Mouse (Mus musculus): ENCODE data around the gene Wfikkn1. TPM values are rescaled to one million over a fixed set of nuclear protein-coding genes. Genes with fewer than 3 reads are reported as not detected.

Gene Wfikkn1
- polyA plus RNA-seq (2014; fragmentation: Illumina TruSeq; extraction: RNeasy Lipid Tissue Mini Kit (QIAGEN cat#74804); ENCODE audit: low read depth, low replicate concordance): 1.1 TPM

GRCm38 (mm10) chr17:25880196-25880910 is at the start of gene Wfikkn1:
Gene Wfikkn1, minus strand, starts transcription at chr17:25880858.

DNA sequence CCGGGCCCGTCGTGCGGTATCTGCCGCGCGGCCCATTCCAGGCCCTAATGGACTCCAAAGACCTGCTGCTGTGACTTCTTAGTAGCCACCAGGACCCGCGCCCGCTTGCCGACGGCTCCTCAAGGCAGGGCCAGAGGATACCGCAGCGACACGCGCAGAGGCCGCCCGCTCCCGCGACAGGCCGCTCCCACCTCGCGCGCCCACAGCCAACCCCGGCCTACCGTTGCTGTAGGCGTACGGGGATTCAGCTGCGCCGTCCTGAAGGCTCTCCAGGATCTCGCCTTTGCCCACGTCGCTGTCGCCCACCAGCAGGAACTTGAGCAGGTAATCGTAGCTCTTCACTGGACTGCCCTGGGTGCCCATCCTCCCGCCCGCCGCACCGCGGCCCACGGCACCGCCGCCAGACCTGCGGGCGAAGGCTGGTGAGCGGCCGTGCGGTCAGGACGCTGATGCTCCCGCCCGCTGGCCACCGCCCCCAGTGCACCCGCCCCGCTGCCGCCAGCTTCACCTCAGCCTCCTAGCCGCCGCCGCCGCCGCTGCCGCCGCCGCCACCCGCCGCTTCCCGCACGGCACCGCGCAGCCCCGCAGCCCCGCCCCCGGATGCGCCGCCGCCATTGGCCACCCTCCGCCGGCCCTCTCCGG is 38.6 kb upstream of the Wfikkn1 start, which contains the start of gene Rab40c:
TSS of gene Rab40c (minus strand) at position 584 of the 642 bp plus-strand sequence.

GRCm38 (mm10) chr17:25874721-25875170 is 5.9 kb downstream of the Wfikkn1 start, which contains the start of gene Mettl26:
Gene Mettl26, plus strand, starts transcription at chr17:25875074.

DNA sequence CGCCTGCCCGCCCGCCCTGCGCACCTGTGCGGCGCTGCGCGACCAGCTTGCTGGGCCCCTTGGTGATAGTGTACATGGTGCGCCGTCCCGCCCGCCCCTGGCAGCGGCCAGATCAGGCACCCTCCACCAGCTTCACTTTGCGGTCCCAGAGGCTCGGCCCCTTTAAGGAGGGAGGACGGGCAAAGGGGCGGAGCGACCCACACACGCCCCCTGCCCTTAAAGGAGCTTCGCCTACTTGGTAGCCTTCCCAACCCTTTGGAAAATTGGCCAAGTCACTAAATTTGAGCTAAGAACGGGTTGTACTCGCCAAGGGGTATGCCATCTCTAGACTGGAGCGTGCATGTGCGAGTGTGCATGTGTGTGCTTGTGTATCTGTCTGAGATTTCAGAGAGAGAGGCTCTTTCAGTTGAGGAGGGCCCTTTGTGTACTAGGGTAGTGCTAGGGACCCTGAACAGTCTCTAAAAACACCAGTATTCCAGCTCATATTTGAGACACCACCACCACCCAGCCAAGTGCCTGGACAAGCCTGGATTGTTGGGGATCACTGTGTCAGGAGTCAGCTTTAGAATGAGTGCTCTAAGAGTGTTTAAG is 12.0 kb downstream of the Wfikkn1 start, which contains the start of gene Mcrip2:
TSS of gene Mcrip2 (minus strand) at position 164 of the 591 bp plus-strand sequence.

GRCm38 (mm10) chr17:25860832-25861703 is 19.6 kb downstream of the Wfikkn1 start, which contains the start of gene Wdr90:
Gene Wdr90, minus strand, starts transcription at chr17:25861501.

GRCm38 (mm10) chr17:25844396-25844901 is 36.2 kb downstream of the Wfikkn1 start, which contains the start of gene Rhot2:
Gene Rhot2, minus strand, starts transcription at chr17:25844851.

GRCm38 (mm10) chr17:25841117-25841880 is 39.4 kb downstream of the Wfikkn1 start, which contains the start of gene Gm20683:
Gene Gm20683, minus strand, starts transcription at chr17:25841763.

GRCm38 (mm10) chr17:25837076-25837410 is 43.6 kb downstream of the Wfikkn1 start, which contains the start of gene Rhbdl1:
Gene Rhbdl1, minus strand, starts transcription at chr17:25837295.

GRCm38 (mm10) chr17:25833291-25833663 is 47.4 kb downstream of the Wfikkn1 start, which contains the start of gene Stub1:
Gene Stub1, minus strand, starts transcription at chr17:25833404.

DNA sequence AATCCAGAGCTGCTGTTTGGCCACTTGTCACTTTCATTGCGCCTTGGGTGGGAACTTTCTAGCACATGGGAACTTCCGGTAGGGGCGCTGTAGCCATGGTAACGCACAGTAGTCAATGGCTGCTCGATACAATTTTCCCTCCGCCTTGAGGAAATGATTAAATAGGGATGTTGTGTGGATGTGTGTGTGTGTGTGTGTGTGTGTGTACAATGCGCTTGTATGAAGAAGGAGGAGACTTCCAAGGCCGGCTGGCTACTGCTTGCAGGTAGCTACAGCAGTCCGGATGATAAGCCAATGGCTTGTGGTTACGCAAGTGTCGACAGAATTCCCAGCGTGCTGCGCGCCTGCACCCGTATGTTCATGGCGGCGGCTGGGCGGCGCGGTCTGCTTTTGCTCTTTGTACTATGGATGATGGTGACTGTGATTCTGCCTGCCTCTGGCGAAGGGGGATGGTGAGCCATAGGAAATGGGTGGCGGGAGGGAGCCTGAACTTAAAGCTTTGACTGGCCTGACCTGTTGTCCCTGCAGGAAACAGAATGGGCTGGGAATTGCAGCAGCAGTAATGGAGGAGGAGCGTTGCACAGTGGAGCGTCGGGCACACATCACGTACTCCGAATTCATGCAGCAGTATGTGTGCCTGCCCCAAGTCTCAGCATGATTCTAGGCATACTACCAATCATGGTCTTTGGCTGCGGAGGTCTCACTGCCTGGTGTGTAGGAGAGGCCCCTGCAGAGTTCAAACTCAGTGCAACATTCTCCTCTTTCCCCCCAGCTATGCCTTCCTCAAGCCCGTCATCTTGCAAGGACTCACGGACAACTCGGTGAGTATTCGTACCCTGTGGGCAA is 51.7 kb downstream of the Wfikkn1 start, which contains the start of gene Jmjd8:
TSS of gene Jmjd8 (plus strand) at position 156 of the 846 bp plus-strand sequence.

Other genes with a start within 250 kb of the Wfikkn1 start
- not detected for gene Gng13, start 163.7 kb downstream of the Wfikkn1 start, polyA plus RNA-seq (2014; fragmentation: Illumina TruSeq; extraction: RNeasy Lipid Tissue Mini Kit (QIAGEN cat#74804); ENCODE audit: low read depth, low replicate concordance)
- gene Chtf18, start 153.4 kb downstream of the Wfikkn1 start, polyA plus RNA-seq (2014; fragmentation: Illumina TruSeq; extraction: RNeasy Lipid Tissue Mini Kit (QIAGEN cat#74804); ENCODE audit: low read depth, low replicate concordance): 1.7 TPM
- gene Rpusd1, start 153.2 kb downstream of the Wfikkn1 start, polyA plus RNA-seq (2014; fragmentation: Illumina TruSeq; extraction: RNeasy Lipid Tissue Mini Kit (QIAGEN cat#74804); ENCODE audit: low read depth, low replicate concordance): 10.7 TPM
- 0.11 TPM for gene Mslnl, start 144.8 kb downstream of the Wfikkn1 start, polyA plus RNA-seq (2014; fragmentation: Illumina TruSeq; extraction: RNeasy Lipid Tissue Mini Kit (QIAGEN cat#74804); ENCODE audit: low read depth, low replicate concordance)
- 26.3 TPM for gene Msln, start 126.5 kb downstream of the Wfikkn1 start, polyA plus RNA-seq (2014; fragmentation: Illumina TruSeq; extraction: RNeasy Lipid Tissue Mini Kit (QIAGEN cat#74804); ENCODE audit: low read depth, low replicate concordance)
- 17.1 TPM for gene Narfl, start 107.1 kb downstream of the Wfikkn1 start, polyA plus RNA-seq (2014; fragmentation: Illumina TruSeq; extraction: RNeasy Lipid Tissue Mini Kit (QIAGEN cat#74804); ENCODE audit: low read depth, low replicate concordance)
- gene Haghl, start 95.2 kb downstream of the Wfikkn1 start, polyA plus RNA-seq (2014; fragmentation: Illumina TruSeq; extraction: RNeasy Lipid Tissue Mini Kit (QIAGEN cat#74804); ENCODE audit: low read depth, low replicate concordance): 27.9 TPM
- gene Ccdc78, start 94.3 kb downstream of the Wfikkn1 start, polyA plus RNA-seq (2014; fragmentation: Illumina TruSeq; extraction: RNeasy Lipid Tissue Mini Kit (QIAGEN cat#74804); ENCODE audit: low read depth, low replicate concordance): 0.32 TPM
- 85.6 TPM for gene Fam173a, start 88.0 kb downstream of the Wfikkn1 start, polyA plus RNA-seq (2014; fragmentation: Illumina TruSeq; extraction: RNeasy Lipid Tissue Mini Kit (QIAGEN cat#74804); ENCODE audit: low read depth, low replicate concordance)
- gene AC134908.4, start 85.2 kb downstream of the Wfikkn1 start, polyA plus RNA-seq (2014; fragmentation: Illumina TruSeq; extraction: RNeasy Lipid Tissue Mini Kit (QIAGEN cat#74804); ENCODE audit: low read depth, low replicate concordance): not detected
- gene Metrn, start 83.7 kb downstream of the Wfikkn1 start, polyA plus RNA-seq (2014; fragmentation: Illumina TruSeq; extraction: RNeasy Lipid Tissue Mini Kit (QIAGEN cat#74804); ENCODE audit: low read depth, low replicate concordance): 10.5 TPM
- gene Fbxl16, start 71.8 kb downstream of the Wfikkn1 start, polyA plus RNA-seq (2014; fragmentation: Illumina TruSeq; extraction: RNeasy Lipid Tissue Mini Kit (QIAGEN cat#74804); ENCODE audit: low read depth, low replicate concordance): 0.35 TPM
- gene Wdr24, start 57.2 kb downstream of the Wfikkn1 start, polyA plus RNA-seq (2014; fragmentation: Illumina TruSeq; extraction: RNeasy Lipid Tissue Mini Kit (QIAGEN cat#74804); ENCODE audit: low read depth, low replicate concordance): 14.1 TPM
- gene Jmjd8, start 52.0 kb downstream of the Wfikkn1 start, polyA plus RNA-seq (2014; fragmentation: Illumina TruSeq; extraction: RNeasy Lipid Tissue Mini Kit (QIAGEN cat#74804); ENCODE audit: low read depth, low replicate concordance): 62.1 TPM
- 137 TPM for gene Stub1, start 47.5 kb downstream of the Wfikkn1 start, polyA plus RNA-seq (2014; fragmentation: Illumina TruSeq; extraction: RNeasy Lipid Tissue Mini Kit (QIAGEN cat#74804); ENCODE audit: low read depth, low replicate concordance)
- gene Rhbdl1, start 43.6 kb downstream of the Wfikkn1 start, polyA plus RNA-seq (2014; fragmentation: Illumina TruSeq; extraction: RNeasy Lipid Tissue Mini Kit (QIAGEN cat#74804); ENCODE audit: low read depth, low replicate concordance): 43.9 TPM
- gene Gm20683, start 39.1 kb downstream of the Wfikkn1 start, polyA plus RNA-seq (2014; fragmentation: Illumina TruSeq; extraction: RNeasy Lipid Tissue Mini Kit (QIAGEN cat#74804); ENCODE audit: low read depth, low replicate concordance): 17.7 TPM
- 37.8 TPM for gene Rhot2, start 36.0 kb downstream of the Wfikkn1 start, polyA plus RNA-seq (2014; fragmentation: Illumina TruSeq; extraction: RNeasy Lipid Tissue Mini Kit (QIAGEN cat#74804); ENCODE audit: low read depth, low replicate concordance)
- 12.3 TPM for gene Wdr90, start 19.4 kb downstream of the Wfikkn1 start, polyA plus RNA-seq (2014; fragmentation: Illumina TruSeq; extraction: RNeasy Lipid Tissue Mini Kit (QIAGEN cat#74804); ENCODE audit: low read depth, low replicate concordance)
- gene Mcrip2, start 12.1 kb downstream of the Wfikkn1 start, polyA plus RNA-seq (2014; fragmentation: Illumina TruSeq; extraction: RNeasy Lipid Tissue Mini Kit (QIAGEN cat#74804); ENCODE audit: low read depth, low replicate concordance): 30.4 TPM
- gene Mettl26, start 5.8 kb downstream of the Wfikkn1 start, polyA plus RNA-seq (2014; fragmentation: Illumina TruSeq; extraction: RNeasy Lipid Tissue Mini Kit (QIAGEN cat#74804); ENCODE audit: low read depth, low replicate concordance): 50.1 TPM
- gene Rab40c, start 38.9 kb upstream of the Wfikkn1 start, polyA plus RNA-seq (2014; fragmentation: Illumina TruSeq; extraction: RNeasy Lipid Tissue Mini Kit (QIAGEN cat#74804); ENCODE audit: low read depth, low replicate concordance): 22.5 TPM
- 65.9 TPM for gene Pigq, start 64.1 kb upstream of the Wfikkn1 start, polyA plus RNA-seq (2014; fragmentation: Illumina TruSeq; extraction: RNeasy Lipid Tissue Mini Kit (QIAGEN cat#74804); ENCODE audit: low read depth, low replicate concordance)
- 2.3 TPM for gene Nhlrc4, start 64.1 kb upstream of the Wfikkn1 start, polyA plus RNA-seq (2014; fragmentation: Illumina TruSeq; extraction: RNeasy Lipid Tissue Mini Kit (QIAGEN cat#74804); ENCODE audit: low read depth, low replicate concordance)
- 1.3 TPM for gene A930017K11Rik, start 71.7 kb upstream of the Wfikkn1 start, polyA plus RNA-seq (2014; fragmentation: Illumina TruSeq; extraction: RNeasy Lipid Tissue Mini Kit (QIAGEN cat#74804); ENCODE audit: low read depth, low replicate concordance)
- 18.4 TPM for gene Capn15, start 104.9 kb upstream of the Wfikkn1 start, polyA plus RNA-seq (2014; fragmentation: Illumina TruSeq; extraction: RNeasy Lipid Tissue Mini Kit (QIAGEN cat#74804); ENCODE audit: low read depth, low replicate concordance)
- 27.8 TPM for gene Rab11fip3, start 188.7 kb upstream of the Wfikkn1 start, polyA plus RNA-seq (2014; fragmentation: Illumina TruSeq; extraction: RNeasy Lipid Tissue Mini Kit (QIAGEN cat#74804); ENCODE audit: low read depth, low replicate concordance)
- gene Decr2, start 209.5 kb upstream of the Wfikkn1 start, polyA plus RNA-seq (2014; fragmentation: Illumina TruSeq; extraction: RNeasy Lipid Tissue Mini Kit (QIAGEN cat#74804); ENCODE audit: low read depth, low replicate concordance): 22.2 TPM
- gene Nme4, start 214.7 kb upstream of the Wfikkn1 start, polyA plus RNA-seq (2014; fragmentation: Illumina TruSeq; extraction: RNeasy Lipid Tissue Mini Kit (QIAGEN cat#74804); ENCODE audit: low read depth, low replicate concordance): 4.0 TPM
- 31.5 TPM for gene Tmem8, start 232.4 kb upstream of the Wfikkn1 start, polyA plus RNA-seq (2014; fragmentation: Illumina TruSeq; extraction: RNeasy Lipid Tissue Mini Kit (QIAGEN cat#74804); ENCODE audit: low read depth, low replicate concordance)
- 68.3 TPM for gene Mrpl28, start 242.6 kb upstream of the Wfikkn1 start, polyA plus RNA-seq (2014; fragmentation: Illumina TruSeq; extraction: RNeasy Lipid Tissue Mini Kit (QIAGEN cat#74804); ENCODE audit: low read depth, low replicate concordance)